Mouse (Mus musculus): ENCODE measurements around the gene Dhx35.

Dhx35 gene

DNA sequence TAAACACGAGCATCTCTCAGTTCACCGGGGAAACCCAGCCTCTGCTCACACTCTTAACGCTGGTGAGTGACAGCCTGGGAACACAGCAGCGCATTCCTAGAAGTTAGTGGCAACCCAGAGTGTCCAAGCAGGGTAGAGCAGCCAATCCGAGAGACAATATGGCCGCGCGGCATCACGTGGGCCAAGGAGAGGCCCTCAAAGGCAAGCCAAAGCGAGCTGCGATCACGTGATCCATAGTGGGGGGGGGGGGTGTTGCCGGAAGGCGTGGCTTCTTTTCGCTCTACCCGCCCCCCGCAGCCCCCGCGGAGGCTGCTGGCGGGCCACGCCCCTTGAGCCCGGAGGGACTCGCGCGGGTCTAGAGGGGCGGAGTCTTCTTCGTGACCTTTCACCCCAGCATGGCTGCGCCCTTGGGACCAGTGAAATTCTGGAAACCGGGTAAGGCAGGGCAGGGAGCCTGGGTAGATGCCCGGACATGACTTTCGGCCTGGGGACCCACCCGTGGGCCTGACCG lies at the start of gene Dhx35:
Dhx35 (plus strand) TSS at position 314 of the 511 bp plus-strand sequence.
- DNase-seq (ENCODE audit: low spot score): peak; percentile 90

DNA sequence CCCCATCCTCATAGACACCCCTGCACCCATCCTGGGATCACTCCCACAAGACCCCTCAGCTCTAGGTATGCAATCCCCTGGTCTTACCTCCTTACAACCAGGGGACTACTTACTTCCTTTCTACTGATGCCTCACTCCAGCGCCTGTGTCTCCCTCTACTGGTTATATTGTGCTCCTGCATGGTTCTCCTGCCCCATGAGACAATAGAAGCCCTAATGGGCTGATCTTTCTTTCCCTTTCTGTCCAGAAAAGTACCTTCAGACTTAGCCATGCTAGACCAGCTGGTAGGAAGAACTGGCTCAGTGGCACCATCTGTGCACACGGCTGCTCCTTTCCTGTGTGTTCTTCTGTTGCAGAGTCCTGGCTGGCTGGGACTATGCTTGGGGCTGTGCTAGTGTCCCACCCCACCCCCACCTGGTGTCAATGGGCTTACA lies 49.5 kb upstream of the Dhx35 start:
- DNase-seq (ENCODE audit: low spot score): peak; percentile 40

DNA sequence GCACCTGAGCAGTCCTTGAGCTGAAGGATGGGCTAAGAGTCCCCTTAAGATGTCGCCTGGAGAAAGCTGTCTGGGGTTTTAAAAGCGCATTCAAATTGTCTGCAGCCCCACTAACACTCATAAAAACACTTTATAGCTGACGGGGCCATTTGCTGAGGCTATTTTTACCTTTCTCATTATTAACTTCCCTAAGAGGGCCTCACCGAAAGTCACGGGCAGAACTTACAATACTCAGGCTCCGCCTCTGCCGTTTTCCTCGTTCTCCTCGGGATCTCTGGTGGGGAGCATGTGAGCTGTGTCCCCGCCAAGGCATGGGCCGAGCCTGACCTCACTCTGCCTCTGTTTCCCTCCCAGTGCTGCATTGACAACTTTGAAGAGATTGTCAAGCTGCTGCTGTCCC lies 48.4 kb upstream of the Dhx35 start:
- no peak for DNase-seq (ENCODE audit: low spot score)

DNA sequence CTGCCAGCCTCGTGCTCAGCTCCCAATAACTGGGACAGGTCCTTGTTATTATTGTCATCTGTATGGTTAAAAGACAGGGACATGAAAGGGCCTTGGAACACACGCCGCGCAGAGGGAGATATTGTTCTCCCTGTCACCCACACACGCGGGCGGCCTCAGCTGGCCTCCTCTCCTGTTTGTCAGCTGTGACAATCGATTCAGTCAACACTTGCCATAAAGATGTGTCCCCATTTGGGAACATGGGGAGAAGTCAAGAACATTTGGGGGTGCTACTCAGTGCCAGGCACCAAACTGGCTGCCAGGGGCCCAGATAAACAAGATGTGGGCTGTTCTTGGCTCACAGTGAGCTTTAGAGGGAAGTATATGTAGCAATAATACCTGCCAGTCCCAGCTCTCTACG lies 45.2 kb upstream of the Dhx35 start:
- DNase-seq (ENCODE audit: low spot score): peak; percentile 50

DNA sequence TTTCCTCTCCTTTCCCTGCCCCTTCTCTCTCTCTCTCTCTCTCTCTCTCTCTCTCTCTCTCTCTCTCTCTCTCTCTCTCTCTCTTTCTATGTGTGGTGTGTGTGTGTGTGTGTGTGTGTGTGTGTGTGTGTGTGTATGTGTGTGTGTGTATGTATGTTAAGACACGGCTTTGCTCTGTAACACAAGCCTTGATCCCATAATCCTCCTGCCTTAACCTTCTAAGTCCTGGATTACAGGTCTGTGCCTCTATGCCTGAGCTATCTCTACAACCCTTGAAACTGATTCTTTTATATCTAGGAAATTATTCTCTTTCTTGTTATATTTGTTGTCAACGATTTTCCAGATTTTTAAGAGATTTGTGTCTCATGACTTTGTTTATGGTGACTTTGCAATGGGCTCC lies 34.4 kb upstream of the Dhx35 start:
- no peak for DNase-seq (ENCODE audit: low spot score)

DNA sequence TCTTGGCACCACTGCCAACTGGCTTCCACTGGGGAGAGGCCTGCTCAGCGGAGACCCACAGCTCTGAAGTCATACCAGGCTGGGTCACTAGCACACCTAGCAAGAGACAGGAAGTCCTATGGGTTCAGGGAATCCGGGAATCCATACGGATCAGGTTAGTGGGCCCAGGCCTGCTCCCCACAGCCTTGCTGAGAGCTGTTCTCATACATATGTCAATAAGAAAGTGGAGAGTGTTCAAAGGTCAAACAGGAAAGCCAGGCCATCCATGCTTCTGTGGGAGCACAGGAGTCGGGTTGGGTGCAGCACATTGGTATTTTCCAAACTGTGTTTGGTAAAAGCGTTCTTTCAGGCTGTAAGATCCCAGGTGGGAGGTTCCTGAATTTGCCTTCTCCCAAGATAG lies 32.3 kb upstream of the Dhx35 start:
- no peak for DNase-seq (ENCODE audit: low spot score)

DNA sequence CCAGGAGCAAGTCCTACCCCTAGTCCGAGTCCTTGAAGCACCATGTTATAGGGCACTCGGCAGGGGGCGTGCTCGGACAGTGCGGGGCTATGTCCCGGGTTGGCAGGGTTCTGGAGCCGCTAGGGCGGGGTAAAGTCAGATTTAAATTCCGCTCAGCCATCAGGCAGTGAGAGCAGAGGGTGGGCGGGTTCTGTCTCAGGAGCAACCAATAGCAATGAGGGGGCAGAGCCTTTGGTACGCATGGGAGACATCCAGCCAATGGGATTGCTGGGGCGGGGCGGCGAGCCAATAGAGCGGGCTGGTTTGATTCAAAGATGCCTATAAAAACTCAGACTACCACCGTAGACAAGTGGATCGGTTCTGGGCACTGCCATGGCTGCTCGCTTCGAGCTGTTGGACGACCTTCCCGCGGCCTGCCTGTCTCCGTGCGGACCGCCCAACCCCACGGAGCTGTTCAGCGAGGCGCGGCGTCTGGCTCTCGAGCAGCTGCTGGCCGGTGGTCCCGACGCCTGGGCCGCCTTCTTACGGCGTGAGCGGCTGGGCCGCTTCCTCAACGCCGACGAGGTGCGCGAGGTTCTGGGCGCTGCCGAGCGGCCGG lies 26.8 kb upstream of the Dhx35 start, which contains the start of gene Fam83d:
Fam83d (plus strand) TSS at position 352 of the 598 bp plus-strand sequence.
- peak; percentile 92 for DNase-seq (ENCODE audit: low spot score)

DNA sequence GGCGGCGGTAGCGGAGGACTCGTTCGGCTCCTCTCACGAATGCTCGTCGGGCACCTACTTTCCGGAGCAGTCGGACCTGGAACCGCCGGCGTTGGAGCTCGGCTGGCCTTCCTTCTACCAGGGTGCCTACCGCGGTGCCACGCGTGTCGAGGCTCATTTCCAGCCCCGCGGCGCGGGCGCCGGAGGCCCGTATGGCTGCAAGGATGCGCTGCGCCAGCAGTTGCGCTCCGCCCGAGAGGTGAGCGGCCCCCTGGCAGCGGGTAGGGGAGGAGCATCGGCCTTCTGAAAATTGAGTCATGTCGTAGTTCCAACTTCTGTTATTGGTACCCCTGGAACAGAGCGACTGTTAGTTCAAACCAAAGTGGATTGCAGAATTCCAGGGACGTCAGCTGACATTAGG lies 26.3 kb upstream of the Dhx35 start:
- DNase-seq (ENCODE audit: low spot score): no peak

DNA sequence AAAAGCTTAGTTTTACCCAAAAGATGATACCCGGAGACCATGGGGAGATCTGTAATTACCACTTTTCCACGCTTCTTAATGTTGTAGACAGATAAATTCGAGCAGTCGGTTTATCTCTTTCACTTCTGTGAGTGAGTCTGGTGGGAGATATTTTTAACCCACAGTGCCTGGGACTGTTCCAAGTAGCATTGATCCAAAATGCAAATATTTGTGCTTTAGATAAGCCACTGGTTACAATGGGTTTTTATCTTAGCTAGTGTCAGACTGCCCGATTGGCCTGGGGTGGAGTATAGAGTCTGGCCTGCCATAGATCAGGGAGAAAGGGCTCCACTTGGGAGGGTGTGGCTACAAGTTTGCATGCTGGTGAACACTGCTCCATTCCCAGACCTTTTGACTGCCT lies 25.8 kb upstream of the Dhx35 start:
- no peak for DNase-seq (ENCODE audit: low spot score)

DNA sequence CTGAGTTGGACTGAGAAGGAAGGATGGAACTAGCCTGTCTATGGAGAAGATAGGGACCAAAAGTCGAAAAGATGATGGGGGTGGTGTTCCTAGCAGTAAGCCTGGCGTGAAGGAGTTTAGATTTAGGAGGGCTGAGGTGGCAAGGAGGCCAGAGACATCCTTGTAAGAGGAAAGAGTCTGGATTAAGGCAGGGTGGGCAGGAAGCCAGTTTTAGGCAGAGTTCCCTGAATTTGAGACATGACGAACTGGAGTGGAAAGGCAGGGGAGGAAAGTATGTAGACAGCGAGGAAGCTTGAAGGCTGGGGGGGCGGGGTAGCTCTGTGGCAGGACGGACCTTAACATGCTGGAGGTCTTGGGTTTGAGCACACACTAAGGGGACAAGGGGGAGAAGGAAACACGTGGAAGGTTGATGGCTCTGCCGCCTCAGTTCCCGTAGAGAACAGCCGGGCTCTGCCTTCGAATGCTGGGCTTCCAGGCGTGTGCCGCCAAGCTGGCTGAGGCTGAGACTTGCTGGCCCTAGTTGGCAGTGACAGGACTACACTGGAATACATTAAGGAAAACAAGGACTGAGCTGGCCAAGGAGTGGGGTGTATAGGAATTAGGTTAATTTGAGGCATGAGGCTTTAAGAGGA lies 24.4 kb upstream of the Dhx35 start:
- DNase-seq (ENCODE audit: low spot score): no peak

DNA sequence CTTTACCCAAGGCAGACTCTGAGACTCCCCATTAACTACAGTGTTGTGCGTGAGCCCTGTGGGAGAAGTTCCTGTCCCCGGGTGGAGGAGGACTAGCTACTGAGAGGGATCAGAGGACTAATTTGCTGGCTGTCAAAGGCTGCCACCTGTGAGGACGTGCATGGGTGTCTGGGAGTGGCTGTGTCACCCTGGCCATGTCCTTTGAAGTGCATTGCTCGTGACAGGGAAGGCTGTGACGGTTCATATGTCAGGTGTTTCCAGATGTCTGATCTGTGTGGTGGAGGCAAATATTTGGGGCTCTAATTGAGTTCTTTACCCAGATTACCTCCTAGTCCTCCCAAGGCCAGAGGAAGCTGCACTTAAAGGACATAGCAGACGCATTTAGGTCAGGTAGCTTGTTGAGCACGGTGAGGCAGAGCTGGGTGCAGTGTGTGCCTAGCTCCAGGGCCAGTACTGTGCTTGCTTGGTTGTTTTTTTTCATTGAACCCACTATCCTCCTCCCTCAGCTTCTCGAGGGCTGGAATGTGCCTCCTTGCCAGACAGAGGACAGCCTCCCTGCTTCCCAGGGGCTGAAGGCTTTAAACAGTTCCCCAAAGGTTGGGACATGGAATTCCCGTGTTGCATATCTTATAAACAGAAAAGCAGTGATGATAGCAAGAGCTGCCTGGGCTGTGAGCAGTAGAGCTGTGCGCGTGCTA lies 23.4 kb upstream of the Dhx35 start:
- DNase-seq (ENCODE audit: low spot score): no peak

DNA sequence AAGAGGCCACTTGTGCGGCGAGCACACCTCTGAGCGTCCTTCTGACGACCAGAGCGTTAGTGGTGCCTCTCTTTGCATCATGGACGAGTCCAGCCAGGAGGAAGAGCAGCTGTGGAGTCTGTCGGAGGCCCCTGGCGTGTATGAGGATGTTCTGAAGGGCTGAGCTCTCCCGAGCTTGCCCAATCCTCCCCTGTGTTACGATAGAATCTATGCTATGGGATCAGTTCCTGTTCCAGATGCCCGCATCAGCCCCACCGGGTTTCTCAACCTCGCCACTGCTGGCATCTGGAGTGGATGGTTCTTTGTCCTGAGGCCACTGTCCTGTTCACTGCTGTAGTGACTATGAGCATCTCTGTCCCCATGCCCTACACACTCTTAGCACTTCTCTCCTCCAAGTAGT lies 21.8 kb upstream of the Dhx35 start:
- no peak for DNase-seq (ENCODE audit: low spot score)

DNA sequence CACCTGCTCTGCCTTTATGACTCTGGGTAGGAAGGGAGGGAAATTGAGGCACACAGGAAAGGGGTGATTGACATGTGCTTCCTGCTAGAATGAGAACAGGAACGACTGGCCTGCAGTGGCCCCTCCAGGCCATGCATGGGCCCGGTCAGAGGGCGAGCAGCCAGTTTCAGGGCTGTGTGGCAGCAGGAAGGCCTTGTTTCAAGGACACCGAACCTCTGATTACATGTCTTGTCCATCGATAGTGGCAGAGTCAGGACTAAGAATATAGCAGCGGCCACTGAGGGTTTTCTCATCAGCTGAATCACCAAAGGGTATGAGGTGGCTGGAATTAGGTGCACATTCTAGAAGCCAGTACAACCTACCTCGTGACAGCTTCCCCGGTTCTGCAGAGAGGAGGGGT lies 19.7 kb upstream of the Dhx35 start:
- no peak for DNase-seq (ENCODE audit: low spot score)

DNA sequence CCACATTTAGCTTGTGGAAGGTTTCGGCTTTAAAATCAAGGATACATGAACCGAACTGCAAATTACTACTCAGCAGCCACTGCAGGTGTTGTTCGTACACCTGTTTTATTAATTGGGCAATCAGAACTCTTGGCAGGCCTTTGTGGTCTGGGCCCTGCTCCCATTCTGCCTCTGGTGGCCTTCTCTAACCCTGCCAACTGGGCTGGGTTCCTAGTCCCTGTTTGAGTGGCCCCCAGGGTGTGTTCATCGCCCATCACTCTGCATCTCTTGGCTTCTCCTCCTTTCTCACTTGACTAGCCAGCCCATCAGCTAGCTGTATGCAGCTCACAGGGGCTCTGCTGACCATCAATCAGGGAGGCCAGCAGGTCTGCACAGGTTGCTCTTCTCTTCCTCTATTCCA lies 17.9 kb upstream of the Dhx35 start:
- no peak for DNase-seq (ENCODE audit: low spot score)

DNA sequence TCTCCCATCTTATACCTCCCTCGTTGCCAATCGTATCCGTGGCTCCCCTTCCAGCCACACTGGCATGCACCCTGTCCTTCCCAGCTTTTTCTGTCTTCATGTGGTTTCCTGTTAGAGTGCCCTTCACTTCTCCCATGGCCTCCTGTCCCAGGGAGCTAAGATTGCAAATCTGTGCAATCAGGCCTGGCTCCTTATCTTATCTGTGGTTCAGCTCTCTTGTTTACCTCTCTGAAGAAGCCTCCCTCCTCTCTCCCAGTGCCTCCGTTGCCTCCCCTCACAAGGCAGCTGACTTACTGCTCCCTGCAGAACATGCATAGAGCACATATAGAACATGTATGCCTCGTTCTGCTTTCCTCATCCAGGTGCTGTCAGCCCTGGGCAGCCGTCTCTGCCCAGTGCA lies 17.1 kb upstream of the Dhx35 start:
- DNase-seq (ENCODE audit: low spot score): no peak

DNA sequence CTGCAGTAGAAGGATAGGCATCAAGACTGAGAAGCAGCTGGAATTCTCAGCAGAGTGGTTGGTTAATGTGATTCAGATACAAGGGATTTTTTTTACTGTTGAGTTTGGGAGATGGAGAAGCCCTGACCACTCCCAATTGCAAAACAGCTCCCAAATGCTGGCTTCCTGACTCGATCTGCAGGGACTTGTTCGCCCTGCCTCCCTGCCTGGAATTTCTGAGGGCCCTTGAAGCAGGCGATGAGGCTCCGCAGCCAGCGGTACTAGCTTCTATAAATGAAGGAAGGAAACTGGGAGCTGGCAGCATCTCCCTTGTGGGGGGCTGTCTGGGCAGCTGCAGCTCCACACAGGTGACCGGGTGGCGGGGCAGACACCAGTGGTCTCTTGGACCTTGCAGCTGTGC lies 16.3 kb upstream of the Dhx35 start:
- no peak for DNase-seq (ENCODE audit: low spot score)

DNA sequence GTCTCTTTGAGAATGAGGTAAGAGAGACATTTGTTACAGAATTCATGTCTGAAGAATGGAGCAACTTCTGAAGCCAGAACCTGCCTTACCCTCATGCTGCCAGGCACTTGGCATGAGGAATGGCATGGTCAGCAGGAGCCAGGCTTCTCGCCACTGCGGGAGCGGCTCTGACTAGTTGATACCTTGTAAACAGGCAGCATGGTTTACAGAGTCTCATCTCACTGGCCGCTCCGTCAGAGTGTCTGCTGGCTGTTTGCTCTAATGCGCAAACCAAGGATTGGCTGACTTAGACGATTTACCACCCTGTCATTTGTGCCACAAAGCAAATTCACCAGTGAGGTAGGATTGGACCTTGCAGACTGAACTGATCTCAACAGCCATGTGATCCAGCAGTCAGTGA lies 13.5 kb upstream of the Dhx35 start:
- DNase-seq (ENCODE audit: low spot score): no peak

DNA sequence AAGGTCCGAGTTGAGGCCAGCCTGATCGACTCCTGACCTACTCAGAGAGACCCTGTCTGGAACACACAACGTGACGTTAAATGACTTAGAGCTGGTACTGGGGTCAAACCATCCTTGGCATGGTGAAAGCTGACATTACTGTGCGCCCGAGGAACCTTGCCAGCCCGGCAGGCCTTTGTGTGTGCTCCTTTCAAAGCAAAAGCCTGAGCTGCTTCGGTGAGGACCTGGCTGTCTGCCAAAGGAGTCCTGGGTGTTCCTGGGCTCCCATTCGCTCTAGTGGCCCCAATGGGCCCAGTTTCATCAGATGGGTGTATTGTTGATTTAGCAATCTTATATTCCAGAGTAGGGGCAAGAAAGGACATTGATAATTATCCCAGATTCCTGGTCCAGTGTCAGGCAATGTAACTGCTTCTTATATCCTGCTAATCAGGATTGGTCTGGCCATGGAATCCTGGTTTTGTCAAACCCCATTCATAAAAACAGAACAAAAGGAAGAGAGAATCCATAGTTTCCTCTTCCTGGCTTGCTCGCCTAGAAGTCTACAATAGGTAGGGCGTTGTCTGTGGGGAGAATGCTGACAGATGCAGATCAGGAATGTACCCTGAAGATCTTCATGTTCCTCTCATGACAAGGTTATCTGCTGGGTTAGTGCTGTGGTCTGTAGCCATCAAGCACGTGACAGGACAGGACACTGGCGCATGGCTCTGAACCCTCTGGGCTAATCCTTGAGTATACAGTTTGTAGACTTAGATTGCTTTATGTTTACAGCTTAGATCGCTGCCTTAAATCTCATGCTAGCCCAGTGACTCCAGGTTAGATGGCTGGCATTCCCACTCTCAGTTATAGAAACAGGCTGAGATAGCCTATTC lies 7.4 kb upstream of the Dhx35 start:
- no peak for DNase-seq (ENCODE audit: low spot score)

DNA sequence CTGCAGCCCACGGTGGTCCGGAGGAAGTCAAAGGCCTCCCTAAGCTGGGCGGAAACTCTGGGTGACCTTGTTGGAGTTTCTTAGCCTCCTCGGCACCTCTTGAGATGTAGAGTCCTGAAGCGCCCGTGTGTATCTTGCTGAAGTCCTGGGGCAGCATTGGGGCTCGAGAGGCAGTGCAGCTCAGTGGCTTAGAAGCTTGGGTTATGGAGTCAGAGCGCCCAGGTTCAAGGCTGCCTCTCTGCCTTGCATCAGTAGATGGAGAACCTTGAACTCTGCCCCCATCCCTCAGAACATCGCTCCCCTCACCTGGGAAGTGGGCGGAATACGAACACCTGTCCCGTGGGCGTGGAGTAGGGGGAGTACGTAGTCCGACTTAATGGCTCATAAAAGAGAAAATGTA lies 436 bp downstream of the Dhx35 start:
- DNase-seq (ENCODE audit: low spot score): peak; percentile 6

DNA sequence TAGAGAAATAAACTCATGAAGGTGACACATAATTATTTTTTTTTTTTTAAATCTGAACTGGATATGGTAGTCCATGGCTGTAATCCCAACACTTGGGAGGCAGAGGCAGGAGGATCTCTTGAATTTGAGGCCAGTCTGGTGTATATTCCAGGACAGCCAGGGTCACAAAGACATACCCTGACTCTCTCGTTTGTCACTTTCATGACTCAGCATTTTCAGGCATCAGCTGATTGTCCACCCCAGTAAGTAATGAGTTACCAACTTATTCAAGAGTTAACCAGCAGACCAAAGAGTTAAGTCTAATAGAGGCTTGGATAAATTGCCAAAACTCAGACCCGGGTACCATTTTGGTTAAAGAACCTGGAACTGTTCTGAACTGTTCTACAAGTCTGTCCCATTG lies 1.3 kb downstream of the Dhx35 start:
- no peak for DNase-seq (ENCODE audit: low spot score)

DNA sequence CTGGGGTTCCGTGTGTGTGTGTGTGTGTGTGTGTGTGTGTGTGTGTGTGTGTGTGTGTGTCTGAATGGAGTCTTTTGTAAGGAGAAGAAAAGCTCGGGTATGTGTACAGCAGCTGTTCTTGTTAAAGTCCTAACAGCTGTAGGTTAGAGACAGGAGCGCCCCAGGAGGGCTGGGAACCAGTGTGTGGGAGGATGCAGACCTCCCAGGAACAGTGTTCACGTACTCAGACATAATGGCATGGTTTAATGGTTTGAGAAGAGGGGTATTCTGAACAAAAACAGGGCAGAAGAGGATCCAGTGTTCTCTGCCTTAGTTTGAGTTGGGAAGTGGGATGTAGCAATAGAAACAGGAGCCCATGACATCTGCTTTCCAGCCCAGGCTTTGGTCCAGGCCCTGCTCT lies 4.7 kb downstream of the Dhx35 start:
- DNase-seq (ENCODE audit: low spot score): no peak

DNA sequence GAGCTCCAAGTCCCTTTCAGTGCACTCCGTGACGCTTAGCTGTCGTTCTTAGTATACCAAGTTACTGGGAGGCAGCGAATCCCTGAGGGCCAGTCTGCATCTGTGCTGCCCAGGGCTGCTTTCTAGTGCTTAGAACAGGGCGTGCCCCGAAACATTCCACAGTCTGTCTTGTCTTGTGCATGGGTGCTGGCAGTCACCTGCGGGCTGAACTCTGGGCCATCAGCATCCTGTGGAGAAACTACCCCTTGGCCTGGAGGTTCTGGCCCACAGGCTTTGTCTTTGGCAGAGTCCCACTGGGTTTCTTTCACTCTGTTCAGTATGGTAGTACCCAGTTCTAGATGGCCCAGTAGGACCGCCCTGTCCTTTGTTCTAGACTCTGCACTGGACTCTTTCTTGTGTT lies 6.2 kb downstream of the Dhx35 start:
- DNase-seq (ENCODE audit: low spot score): no peak

Measured in layer of hippocampus, adult 9-10 months (tissue).